Mouse (Mus musculus) adrenal gland, postnatal 36 days (tissue): ENCODE measurements around the gene Ncf1. TPM values are rescaled to one million over a fixed set of nuclear protein-coding genes. Genes with fewer than 3 reads are reported as not detected.

Source experiments
- DNase-seq, 2 experiments: peaks; one replicate each; pipeline ENCODE4 v3.0.0; 2021; ENCODE audit warnings: mixed read lengths in 1 of 2
- total RNA-seq, 2 experiments: library from RNA; stranded (reverse); gene quantifications; 2 replicates each; pipeline ENCODE4 v1.2.3; 2021

The Ncf1 gene
- total RNA-seq, 2 experiments from 2014 or later = 5.2 to 9.7 TPM

DNA sequence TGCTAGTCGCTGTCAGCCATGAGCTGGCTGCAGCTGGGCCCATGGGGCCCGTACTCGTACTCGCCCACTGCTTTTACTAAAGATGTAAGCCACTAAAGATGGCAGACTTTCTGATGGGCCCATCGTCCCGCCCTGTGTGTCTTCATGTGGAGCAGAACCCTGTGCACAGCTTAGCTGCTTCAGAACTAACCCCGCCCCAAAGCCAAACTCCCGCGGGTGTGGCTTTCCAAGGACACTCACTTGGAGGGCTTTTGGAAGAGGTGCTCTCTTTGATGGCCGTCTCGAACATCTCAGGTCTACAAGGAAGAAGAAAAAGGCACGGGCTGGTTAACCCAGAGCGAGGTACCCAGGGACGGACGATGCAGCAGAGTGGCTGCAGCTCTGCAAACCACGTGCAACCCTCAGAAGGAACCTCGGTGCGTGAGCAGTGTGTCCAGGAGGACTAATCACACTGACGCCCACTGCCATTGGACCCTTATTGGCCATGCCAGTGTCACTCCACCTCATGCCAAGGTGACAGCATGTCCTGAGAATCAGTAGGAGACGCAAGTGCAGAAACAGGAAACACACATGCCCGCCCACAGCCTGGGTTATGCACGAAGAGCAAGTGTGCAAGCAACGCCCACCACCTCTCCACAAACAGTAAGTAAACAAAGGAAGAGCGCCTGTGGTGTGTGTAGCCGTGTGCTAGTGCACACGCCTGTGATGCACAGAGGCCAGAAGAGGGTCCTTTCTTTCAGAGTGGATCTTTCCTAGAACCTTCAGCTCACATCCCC is 14.4 kb upstream of the Ncf1 start:
- no peak for DNase-seq

DNA sequence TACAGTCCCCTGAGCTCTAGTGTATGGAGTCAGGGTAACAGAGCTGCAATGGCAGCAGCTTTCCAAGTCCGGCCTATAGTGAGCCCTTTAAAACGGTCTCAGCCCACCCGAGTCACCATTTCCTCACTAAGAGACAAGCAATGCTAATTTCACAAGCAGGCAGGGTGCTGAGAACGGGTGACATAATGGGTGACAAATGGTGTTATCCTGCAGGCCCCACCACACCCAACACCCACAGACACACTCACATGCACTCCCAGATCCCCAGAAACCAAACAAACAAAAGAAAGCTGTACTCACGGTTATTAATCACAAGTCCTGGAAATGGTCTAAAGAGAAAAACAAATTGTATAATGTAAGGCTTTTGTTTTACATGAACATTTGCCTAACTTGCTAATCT is 12.4 kb upstream of the Ncf1 start:
- no peak for DNase-seq

DNA sequence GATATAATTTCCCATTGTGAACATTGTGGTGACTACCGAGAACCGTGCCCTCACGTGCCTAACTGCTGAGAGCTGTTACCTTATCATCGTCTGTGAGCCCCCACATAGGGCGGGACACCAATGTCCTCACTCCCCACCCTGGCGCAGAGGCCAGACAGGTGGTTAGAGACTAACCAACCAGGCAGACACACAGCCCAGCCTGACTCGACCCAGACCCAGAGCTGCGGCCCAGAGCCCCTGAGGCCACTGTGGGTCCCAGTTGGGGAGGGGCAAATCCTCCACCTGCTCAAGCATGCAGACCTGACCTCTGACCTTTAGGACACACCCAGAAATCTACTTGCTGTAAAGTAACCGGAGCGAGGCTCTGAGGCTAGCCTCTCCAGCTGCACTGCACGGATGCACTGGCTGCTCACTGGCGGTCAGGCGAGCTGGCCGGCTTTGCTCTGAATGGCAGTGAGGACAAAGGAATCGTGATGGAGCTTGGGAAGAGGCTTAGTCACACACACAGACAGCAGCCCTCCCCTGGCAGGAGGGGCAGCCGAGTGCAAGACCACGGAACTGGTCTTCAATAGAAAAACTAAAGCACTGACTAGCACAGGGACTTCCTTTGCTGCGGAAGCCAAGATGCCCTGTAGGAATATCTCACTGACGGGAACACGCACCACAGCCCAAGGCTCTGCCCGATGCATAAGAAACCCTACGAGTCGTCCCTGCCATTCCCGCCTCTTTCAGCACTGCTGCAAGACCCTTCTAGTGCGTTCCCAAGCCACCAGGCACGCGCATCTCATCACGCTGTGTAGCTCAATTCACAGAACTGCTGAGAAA is 8.7 kb upstream of the Ncf1 start:
- DNase-seq = no peak

DNA sequence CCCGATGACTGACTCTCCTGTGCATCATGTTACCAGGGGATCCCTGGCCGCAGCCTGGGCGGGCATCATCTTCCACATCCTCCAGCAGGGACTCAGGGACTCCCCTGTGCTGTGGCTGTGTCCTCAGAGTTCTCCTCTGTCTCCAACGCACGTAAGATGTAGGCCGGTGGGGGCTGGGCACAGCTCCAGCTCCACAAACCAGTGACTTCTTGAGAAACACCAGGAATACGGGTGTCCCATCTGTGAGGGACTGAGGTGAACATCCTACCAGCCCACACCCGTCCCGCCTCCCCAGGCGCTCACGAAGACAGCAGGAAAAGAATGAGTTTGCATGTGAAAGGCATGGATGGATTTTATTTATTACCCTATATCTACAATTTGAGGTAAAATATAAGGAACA is 8.1 kb upstream of the Ncf1 start:
- no peak for DNase-seq

DNA sequence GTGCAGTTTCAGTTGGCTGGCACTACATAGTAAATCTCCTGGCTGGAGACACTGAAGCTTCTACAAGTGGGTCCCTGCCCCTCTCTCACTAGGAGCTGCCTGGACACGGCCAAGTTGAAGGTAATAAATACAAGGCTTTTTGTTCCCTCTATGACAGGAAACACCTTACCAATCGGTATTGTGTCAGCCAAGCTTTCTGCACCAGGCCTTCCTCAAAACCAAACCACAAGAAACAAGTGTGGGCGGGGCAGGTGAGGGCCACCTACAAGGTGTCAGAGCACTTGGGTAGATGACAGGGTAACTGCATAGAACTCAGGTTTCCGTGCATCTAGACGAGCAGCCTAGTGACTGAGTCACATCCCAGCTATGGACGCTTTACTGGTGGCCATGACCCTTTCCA is 7.4 kb upstream of the Ncf1 start:
- DNase-seq = no peak

DNA sequence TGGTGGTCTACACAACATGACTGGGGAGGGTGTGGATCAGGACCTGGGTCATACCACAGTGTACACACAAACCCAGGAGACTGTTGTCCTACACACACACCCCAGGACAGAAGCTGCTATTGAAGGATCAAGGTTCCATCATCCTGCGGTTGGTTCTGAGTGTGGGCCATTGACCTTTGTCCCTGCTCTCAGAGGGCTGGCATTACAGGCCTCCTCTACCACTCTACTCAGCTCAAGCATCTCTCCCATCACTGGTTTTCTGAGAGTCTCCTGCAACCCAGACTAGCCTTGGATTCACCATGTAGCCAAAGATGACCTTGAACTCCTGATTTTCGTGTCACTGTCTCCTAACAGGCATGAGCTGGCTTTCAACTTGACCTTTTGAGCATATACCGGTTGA is 6.8 kb upstream of the Ncf1 start:
- no peak for DNase-seq

DNA sequence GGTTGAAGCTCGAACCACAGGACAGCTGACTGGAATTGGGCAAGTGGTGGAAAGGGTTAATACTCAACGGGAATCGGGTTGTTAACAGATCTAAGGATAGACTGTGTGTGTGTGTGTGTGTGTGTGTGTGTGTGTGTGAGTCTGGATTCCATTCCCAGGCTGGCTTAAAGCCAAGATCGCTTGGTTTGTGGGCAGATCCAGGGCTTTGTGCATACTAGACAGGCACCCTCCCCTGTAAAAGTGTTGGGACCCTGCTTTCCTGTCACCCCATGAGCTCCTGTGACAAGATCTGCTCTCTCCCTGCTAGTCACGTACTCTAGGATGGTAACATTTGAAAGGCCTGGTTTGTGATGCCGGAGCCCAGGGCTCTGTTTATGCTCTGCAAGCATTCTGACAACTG is 5.7 kb upstream of the Ncf1 start:
- DNase-seq = peak; percentile 43 to 50

DNA sequence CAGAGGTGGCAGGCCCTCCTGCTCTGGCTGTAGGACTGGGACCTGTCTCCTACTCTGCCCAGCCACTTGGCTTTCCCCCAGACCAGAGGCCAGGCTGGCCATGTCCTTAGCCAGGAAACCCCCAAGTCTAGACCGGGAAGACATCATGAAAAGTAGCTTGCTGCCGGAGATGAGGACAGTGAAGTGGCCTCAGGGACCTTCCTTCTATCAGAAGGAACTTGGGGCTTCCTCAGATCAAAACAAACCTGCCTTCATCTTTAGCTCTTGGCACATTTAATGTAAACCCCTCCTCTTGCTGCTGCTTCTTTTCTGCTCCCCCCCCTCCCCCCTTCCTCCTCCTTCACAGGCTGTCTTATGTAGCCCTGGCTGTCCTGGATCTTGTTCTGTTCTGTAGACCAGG is 4.8 kb upstream of the Ncf1 start:
- DNase-seq = no peak

DNA sequence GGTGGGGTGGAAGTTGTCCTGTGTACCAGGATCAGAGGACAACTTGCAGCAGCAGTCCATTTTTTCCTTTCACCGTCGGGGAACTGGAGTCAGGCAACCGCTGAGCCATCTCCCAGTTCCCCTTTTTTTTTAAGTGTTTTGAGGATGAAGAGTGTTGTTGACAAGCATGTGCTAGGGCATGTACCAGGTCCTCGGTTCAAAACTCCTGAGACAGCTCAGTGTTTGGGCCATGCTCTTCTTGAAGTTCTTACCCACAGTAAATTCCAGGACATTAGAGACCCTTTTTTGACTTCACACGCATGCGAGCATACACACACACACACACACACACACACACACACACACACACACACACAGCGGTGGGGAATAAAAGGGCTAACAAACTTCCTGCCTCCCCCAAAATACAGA is 3.8 kb upstream of the Ncf1 start:
- no peak for DNase-seq

DNA sequence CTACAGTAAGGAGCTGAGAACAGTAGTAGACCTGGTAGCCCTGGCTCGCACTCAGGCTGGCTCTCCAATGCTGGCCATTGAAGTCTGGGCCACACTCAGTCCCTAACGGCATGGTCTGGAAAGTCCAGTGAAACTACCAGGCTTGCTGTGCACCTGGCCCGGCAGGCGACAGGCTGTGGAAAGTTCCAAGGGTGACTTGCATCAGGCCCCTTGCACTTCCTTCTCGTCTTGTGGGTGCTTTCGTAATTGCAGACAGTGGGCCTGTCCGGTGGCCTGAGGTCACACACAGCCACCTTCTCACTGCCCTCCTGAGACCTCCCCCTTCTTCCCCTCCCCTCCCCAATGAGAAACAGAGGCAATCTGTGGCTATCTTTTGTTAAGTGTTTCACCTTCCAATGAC is 3.1 kb upstream of the Ncf1 start:
- peak; percentile 48 to 60 for DNase-seq

DNA sequence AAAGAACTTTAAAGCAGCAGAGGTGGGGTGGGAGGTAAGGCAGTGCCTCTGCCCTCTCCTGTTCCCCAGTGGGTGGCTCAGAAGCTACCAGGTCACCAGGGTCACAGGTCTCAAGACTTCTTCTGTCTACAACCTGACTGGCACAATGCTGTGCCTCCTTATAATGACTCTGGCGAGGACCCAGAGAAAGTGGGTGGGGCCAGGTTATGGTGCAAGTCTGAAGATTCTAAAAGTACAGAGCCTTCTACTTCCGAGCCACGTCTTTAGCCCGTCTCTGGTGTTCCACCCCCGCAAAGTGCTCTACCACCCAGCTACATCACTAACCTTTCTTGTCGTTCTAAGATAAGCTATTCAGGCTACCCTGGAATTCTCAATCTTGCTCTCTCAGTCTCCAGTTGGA is 2.7 kb upstream of the Ncf1 start:
- DNase-seq = peak in 1 of 2 experiments; percentile 36

DNA sequence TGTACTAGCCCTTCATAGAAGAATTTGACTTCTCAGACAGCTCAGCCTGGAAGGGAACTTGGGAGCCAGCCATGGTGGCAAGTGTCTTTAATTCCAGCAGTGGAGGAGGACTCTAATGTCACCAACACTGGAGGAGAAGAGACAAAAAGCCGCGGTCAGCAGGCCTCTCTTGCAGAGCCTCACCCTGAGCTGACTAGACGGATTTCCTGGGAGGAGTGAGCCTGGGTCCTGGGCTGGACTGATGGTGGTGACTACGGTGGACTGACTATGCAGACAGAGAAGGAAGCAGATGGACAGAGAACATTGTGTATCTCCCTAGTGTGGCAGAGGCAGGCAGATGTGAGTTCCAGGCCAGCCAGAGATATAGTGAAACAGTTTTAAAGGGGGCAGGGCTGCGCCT is 2.0 kb upstream of the Ncf1 start:
- peak; percentile 42 to 44 for DNase-seq

DNA sequence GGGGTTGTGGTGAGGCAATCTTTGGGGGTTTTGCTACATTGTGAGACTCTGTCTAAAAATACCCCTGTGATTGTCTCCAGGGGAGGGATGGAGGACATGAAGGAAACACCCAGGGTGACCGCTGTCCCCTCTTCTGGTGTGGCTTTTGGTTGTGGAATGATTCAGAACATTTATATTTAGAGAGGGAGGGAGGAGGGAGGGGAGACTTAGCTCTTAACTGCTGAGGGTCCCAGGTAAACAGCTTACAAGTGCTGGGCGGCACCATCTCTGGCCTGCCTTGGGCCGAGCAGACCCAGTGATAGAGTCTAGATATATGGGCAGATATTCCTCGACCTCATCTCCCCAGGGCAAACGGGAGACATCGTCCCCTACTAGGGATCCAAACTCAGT is 1.2 kb downstream of the Ncf1 start:
- DNase-seq = no peak

DNA sequence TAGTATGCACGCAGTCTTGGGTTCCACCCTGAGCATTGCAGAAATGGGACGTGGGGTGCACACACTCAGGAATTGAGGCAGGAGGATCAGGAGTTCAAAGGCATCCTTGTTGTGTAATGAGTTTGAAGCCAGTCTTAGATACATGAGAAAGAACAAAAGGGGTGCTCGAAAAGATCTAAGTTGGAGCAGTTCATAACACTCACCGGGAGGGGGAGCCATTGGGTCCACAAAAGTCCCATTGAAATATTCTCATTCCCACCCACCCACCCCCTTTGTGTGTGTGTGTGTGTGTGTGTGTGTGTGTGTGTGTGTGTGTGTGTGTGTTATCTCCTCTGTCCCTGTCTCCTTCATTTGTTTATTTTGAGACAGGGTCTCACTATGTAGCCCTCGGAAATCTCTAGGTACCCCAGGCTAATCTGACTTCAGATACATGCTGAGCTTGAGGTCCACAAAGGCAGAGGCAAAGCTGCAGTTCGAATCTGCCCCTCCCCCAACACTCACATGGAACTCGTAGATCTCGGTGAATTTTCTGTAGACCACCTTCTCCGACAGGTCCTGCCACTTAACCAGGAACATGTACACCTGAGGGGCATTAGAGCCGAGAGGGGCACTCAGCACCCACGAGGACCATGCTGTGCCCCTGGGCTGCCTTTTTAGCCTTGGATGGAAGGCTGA is 1.7 kb downstream of the Ncf1 start:
- no peak for DNase-seq

DNA sequence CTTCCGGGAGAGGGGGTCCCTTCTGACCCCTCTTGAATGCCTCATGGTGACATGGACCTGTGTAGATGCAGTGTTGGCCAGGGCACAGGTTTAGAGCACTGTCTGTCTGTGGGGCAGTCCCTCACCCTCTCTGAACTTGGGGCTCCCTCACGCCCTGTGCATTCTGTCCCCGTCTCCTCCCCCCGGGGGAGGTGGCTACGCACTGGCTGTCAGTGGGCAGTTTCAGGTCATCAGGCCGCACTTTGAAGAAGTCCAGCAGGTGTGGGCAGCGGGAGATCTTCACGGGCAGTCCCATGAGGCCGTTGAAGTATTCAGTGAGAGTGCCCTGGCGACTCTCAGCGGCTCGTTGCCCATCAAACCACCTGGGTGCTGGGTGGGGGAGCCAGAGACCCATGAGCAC is 2.5 kb downstream of the Ncf1 start:
- no peak for DNase-seq

DNA sequence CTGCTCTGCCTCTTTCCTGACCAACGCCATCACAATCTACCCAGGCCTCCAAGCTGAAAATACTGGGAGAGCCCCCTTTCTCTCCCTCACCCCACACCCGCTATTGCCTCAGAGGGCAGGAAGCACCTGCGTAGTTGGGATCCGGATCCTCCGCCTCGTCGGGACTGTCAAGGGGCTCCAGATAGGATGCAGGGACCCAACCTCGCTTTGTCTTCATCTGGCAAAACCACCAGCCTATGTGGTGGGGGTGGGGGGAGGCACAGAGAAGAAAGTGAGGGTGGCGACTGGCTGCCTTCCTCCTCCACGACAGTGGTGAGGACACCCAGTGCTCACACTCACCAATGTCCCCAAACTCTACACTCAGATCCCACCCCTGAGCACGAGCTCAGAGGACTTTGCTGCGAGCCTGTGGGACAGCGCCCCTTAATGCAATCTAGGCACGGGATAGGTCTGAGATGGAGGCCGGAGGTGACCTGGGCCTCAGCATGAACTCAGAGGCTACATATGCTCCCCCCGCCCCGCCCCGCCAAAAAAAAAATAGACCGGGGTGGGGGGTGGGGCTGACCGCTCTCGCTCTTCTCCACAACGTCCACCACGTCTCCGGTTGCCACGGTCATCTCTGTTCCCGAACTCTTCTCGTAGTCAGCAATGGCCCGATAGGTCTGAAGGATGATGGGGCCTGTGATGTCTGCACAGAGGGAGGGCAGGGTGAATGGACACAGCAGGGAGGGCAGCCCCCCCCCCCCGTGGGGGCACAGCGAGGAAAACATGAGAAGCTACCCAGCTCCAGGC is 4.1 kb downstream of the Ncf1 start:
- DNase-seq = no peak

DNA sequence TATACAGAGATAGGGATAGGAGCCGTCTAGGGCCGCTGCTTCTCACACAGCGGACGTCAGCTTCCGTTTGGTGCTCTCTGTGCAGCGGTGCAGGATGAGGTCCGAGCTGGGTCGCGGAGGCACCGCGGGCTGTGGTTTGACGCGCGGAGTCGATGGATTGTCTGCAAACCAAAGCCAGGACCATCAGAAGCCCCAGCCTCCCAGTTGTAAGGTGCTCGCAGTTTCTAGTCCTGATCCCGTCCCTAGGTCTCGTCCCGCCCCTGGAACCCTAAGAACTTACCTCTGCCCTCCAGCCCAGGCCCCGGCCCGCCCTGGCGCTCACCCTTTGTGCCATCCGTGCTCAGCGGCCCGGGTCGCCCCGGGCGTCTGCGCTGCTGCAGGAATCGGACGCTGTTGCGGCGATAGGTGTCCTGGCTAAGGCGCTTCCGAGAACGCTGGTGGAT is 7.7 kb downstream of the Ncf1 start:
- DNase-seq = no peak

DNA sequence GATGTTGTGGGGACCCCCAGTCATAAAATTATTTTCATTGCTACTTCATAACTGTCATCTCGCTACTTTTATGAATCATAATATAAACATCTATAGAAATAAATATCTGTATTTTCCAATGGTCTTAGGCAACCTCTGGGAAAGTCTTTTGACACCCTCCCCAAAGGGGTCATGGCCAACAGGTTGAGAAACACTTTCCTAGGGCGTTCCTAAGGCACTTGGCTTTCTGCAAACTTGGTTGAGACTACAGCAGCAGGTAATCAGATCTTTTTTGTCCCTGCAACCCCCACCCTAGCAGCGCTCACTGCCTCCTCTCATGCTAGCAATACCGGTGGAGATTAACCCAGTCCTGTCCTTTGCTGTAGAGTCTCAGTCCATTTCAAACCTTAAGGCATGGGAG is 8.1 kb downstream of the Ncf1 start:
- DNase-seq = no peak

DNA sequence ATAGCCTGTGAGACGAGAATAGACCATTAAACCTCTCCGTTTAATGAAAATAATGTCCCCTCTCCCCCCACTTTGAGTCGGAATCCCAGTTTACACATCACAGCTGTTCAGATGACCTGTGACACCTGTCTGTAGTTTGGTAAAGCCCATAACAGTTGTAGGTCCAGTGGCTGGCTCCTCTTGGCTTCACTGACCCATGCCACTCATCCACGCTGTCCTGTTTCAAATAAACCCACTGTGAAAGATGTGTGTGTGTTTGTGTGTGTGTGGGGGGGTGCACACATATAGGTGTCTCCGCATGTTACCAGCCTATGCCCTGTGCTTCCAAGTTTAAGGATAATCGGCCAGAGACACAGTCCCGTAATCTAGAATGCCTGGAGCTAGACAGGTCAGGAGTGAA is 11.5 kb downstream of the Ncf1 start:
- DNase-seq = no peak

DNA sequence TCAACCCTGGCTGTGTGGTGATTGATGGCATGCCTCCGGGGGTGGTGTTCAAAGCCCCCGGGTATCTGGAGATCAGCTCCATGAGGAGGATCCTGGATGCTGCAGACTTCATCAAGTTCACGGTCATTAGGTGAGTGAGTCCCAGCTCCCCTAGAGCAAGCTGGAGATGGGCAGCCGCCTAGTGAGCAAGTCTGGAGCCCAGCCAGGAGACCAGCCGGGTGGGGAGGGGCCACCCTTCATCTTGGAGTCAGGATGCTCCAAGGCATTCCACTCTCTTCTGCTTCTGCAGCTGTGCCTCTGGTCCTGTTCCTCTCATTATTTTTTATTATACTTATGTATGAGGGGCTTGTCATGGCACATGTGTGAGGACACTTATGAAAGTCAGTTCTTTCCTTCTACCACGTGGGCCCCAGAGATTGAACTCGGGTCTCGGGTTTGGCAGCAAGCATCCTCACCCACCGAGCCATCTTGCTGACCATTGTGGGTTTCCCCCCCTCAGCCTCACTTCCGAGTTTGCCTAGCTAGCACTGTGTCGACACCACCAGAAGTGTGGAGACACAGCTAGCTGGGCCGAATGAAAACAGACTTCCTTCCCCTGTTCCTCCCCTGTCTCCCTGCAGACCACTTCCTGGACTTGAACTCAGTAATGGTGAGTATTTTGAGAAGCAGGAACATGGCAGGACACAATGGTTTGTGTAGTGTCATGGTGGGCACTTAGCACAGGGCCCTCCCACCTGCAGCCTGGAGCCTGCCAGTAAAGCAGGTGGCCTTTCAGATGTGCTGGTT is 15.2 kb downstream of the Ncf1 start:
- no peak for DNase-seq

DNA sequence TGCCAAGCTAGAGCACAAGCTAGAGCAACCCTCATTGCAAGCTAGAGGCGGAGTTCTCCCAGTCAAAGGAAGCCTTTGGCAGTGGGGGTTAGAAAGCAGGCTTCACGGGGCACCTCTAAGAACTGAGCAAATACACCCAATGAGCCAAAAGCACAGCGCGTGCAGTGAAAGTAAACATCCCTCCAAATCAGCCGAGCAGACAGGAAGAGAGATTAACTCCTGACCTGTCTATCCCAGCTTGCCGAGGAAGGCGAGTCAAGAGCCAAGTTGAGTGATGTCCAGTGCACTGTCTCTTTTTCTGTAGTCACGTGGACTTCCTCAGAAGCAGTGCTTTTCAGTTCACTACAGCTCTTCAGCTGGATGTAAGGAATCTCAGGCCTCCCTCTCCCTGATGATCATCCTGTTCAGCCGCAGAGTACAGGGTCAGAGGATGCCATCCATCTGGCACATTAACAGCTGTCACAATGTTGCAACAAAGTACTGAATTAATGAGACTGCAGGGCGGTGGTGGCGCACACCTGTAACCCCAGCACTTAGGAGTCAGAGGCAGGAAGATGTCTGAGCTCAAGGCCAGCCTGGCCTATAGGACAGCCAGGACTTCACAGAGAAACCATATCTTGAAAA is 19.4 kb downstream of the Ncf1 start:
- DNase-seq = no peak
